Mouse (Mus musculus): ENCODE results near the gene Cyb561d1. TPM values are rescaled to one million over a fixed set of nuclear protein-coding genes. Genes with fewer than 3 reads are reported as not detected.

The Cyb561d1 gene
- 6.5 and 6.8 TPM in 2 replicates for polyA plus RNA-seq (2012)

GRCm38 (mm10) chr3:108200329-108201323, at the start of gene Cyb561d1:
Cyb561d1 (minus strand) TSS chr3:108201212.

DNA sequence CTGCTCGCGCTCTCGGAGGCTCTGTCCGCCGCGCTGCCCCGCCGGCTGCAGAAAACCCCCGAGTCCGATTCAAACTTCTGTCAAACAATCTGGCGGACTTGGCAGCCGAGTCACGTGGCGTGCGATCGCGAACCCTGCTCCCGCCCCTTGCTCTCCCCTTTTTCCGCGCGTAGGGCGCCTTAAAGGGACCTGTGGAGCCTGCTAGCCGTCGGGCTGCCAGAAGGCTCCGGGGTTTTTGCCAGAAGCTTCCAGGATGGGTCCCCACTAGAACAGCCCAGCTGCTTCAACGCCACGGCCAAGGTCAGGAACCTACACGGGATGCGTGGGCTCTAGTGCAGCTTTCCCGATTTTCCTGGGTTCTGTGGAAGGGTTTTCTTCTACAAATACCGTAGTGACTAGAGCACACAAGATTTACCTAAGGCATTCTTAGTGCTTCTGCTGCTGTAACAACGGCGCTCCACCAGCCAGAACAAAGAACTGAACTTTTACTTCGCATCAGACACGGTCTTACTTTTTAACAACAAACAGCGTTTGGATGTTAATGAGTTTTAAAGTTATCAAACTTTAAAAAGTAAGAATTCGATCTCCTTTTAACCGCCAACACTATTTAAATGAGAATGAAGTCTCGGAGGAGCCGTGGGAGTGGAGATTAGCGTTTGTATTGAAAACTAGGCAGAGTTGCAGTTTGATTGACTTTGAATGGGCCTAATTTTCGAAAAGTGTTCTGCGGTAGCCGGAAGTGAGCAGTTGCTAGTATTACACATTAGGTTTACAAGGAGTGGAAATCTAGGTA, 25.7 kb upstream of the Cyb561d1 start, which contains the start of gene Sypl2:
Sypl2 (minus strand) TSS at position 91 of the 793 bp plus-strand sequence.

GRCm38 (mm10) chr3:108210771-108211139, 9.7 kb upstream of the Cyb561d1 start, which contains the start of gene Atxn7l2:
Atxn7l2 (minus strand) TSS chr3:108210934.

DNA sequence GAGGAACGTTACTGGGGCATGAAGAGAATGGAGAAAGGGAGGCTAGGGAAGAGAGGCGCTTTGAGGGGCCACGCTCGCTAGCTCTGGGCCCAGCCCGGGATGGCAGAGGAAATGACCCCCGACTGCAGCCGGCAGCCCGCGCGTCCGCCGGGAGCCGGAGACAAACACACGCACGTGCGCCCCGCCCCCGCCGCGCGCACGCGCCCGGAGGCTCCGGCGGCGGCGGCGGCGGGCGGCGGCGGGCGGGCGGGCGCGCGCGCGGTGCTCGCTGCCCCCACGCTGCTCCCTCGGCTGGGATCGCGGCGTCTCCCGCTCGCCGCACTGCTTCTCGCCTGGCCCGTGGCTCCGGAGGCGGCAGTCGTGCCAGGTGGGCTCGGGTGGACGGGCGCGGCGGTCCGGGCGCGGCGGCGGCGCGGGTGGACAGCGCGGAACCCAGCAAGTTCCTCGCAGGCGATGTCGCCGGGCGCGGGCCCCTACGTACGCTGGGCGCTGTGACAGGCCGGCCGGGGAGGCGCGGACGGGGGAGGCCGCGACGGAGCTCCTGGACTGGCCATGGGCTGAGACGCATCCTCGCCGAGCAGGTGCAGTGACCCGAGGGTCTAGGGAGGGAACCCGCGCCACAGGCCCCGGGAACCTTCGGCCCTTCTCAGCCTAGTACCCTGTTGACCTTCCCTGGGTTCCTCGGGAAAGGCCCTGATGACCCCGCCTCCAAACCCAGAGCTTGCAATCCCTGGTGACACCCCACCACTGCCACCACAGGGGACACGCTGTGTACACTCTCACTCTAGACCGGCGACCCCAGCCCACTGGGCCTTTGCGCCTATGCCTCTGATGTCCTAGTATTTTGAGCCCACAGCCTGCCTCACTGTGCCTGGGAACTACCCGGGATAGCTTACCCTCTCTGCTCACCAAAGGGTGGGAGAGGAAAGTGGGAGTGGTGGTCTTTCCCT, 14.6 kb downstream of the Cyb561d1 start, which contains the start of gene Amigo1:
Amigo1 (plus strand) TSS at position 238 of the 950 bp plus-strand sequence.

DNA sequence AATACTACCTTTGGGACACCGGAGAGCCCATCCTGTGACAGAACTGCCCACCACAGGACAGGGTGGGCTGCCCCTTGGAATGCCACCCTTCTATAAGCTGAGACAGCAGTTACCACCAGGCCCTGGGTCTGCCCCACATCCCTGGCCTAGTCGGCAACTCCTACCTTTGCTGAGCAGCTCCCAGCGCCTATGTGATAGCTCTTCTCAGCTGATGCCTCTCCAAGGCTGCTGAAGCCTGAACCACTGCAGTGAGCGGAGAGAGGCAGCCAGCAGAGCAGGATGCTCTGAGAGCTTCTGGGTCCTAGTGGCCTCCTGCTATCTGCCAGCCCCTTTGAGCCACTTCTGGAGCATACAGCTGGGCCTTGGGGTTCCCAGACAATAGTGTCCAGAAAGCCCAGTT, 46.4 kb downstream of the Cyb561d1 start, which contains the start of gene Gpr61:
Gpr61 (minus strand) TSS at position 227 of the 400 bp plus-strand sequence.

Other genes starting within 250 kb of the Cyb561d1 start
- not detected in 2 replicates for gene Gstm3, start 231.9 kb downstream of the Cyb561d1 start, polyA plus RNA-seq (2012)
- 0.16 and 0.23 TPM in 2 replicates for gene Gstm2, start 214.8 kb downstream of the Cyb561d1 start, polyA plus RNA-seq (2012)
- 1,063 and 2,187 TPM in 2 replicates for gene Gstm1, start 183.2 kb downstream of the Cyb561d1 start, polyA plus RNA-seq (2012)
- 2.9 and 4.4 TPM in 2 replicates for gene Gstm4, start 156.3 kb downstream of the Cyb561d1 start, polyA plus RNA-seq (2012)
- gene Ampd2, start 114.6 kb downstream of the Cyb561d1 start, polyA plus RNA-seq (2012): 238 and 248 TPM in 2 replicates
- gene Gnat2, start 108.4 kb downstream of the Cyb561d1 start, polyA plus RNA-seq (2012): 0.36 and 1.00 TPM in 2 replicates
- gene Gnai3, start 55.1 kb downstream of the Cyb561d1 start, polyA plus RNA-seq (2012): 16.4 and 17.1 TPM in 2 replicates
- gene Gpr61, start 46.3 kb downstream of the Cyb561d1 start, polyA plus RNA-seq (2012): not detected in 2 replicates
- gene Amigo1, start 14.9 kb downstream of the Cyb561d1 start, polyA plus RNA-seq (2012): 3.5 and 4.2 TPM in 2 replicates
- 35.0 and 51.9 TPM in 2 replicates for gene Atxn7l2, start 9.7 kb upstream of the Cyb561d1 start, polyA plus RNA-seq (2012)
- gene Sypl2, start 25.4 kb upstream of the Cyb561d1 start, polyA plus RNA-seq (2012): 0.16 TPM in 1 of 2 replicates, not detected in the other
- gene Psma5, start 55.7 kb upstream of the Cyb561d1 start, polyA plus RNA-seq (2012): 4.4 and 5.0 TPM in 2 replicates
- 16.8 and 24.8 TPM in 2 replicates for gene Sort1, start 82.9 kb upstream of the Cyb561d1 start, polyA plus RNA-seq (2012)
- not detected in 2 replicates for gene Mybphl, start 163.7 kb upstream of the Cyb561d1 start, polyA plus RNA-seq (2012)
- 21.2 and 22.0 TPM in 2 replicates for gene Psrc1, start 182.6 kb upstream of the Cyb561d1 start, polyA plus RNA-seq (2012)
- gene Celsr2, start 214.3 kb upstream of the Cyb561d1 start, polyA plus RNA-seq (2012): 6.3 and 9.8 TPM in 2 replicates
- gene Sars, start 244.0 kb upstream of the Cyb561d1 start, polyA plus RNA-seq (2012): 70.3 and 84.5 TPM in 2 replicates